Mouse (Mus musculus): Measurements from ENCODE around the gene Nmnat1.

DNA sequence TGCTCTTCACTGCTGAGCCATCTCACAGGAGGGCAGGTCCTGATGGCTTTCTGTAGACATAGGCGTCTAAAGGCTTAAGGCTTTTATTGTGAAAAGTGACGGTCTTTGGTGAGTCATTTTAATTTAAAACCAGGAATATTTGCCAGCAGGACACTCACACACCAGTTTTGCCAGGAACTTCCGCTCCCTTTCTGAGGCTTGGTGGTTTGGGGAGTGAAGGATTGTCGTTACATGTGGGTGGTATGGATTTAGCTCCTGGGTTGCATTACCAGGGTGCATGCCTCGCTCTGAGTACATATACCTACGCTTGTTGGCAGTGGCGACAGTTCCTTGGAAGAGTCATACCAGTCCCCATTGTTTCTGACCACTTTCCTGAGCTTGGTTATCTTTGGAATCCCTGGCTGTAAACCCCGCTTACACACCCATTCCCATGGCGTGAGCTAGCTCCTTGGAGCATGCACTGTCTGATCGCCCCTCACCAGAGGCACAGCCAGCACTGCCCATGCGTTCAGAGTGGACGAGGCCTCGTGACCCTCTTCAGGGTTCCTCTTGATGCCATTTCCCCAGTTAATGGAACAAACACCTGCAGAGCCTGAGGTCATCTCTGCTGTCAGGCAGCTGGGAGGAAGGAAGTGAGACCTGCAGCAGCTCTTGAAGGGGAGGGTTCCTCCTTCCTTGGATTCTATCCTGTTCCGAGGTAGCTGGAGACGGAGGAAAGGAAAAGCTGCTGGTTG, 42.8 kb upstream of the Nmnat1 start:
- TF ChIP-seq MAX (IDR thresholded peaks at IDR 0.05), result no peak
- TF ChIP-seq USF1 (IDR thresholded peaks at IDR 0.05; ENCODE audit: low read depth), result no peak
- TF ChIP-seq CTCF (IDR thresholded peaks at IDR 0.05; ENCODE audit: control insufficient read depth, insufficient read depth, insufficient read length), result no peak
